Mouse (Mus musculus): ENCODE data around the gene Adgrl1.

Gene Adgrl1

DNA sequence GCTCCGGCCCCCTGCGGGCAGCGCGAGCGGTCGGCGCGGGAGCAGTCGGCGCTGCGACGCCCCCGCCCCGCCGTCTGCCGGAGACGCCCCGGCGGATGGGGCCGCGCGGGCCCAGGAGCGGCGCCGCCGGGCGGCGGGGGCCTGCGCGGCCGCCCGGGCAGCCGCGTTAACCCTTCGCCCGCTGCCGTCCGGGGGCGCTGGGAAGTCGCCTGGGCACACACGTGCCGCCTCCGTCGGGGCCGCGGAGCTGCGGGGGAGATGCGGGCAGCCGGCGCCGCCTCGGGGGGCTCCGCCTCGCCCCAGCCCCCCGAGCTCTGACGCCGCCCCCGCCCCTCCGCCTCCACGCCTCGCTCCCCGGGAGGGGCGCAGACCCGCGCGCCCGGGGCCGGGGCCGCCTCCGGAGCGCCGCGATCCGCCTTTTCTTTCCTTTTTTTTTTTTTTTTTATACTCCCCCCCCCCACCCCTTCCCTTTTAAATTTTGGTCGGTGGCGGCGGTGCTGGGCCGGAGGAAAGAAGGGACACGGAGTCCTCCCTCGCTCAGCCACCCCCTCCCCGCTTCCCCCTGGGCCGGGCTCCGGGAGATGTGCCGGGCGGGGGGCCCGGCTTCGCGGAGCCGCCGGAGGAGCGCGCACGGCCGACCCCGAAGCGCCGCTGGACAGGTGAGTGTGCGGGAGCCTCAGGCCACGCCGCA, 506 bp downstream of the Adgrl1 start:
- in situ Hi-C loops (cut with MboI; ENCODE audit: unreplicated experiment in 2 of 2) = no loop called here

DNA sequence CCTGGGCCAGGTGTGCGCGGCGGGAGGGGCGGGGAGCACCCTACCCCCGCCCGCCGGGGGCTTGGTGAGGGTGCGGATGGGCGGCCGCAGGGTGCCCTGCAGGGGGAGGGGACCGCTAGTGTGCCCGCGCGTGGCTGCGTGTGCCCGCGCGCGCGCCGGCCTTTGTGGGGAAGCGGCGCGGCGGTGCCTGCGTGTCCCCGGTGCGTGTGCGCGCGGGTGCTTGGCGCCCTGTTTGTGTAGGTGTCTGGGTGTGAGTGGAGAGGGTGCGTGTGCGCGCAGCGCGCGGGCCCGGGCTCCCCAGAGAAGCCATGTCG, 1.0 kb downstream of the Adgrl1 start:
- in situ Hi-C loops (cut with MboI; ENCODE audit: unreplicated experiment in 2 of 2) = no loop called here

DNA sequence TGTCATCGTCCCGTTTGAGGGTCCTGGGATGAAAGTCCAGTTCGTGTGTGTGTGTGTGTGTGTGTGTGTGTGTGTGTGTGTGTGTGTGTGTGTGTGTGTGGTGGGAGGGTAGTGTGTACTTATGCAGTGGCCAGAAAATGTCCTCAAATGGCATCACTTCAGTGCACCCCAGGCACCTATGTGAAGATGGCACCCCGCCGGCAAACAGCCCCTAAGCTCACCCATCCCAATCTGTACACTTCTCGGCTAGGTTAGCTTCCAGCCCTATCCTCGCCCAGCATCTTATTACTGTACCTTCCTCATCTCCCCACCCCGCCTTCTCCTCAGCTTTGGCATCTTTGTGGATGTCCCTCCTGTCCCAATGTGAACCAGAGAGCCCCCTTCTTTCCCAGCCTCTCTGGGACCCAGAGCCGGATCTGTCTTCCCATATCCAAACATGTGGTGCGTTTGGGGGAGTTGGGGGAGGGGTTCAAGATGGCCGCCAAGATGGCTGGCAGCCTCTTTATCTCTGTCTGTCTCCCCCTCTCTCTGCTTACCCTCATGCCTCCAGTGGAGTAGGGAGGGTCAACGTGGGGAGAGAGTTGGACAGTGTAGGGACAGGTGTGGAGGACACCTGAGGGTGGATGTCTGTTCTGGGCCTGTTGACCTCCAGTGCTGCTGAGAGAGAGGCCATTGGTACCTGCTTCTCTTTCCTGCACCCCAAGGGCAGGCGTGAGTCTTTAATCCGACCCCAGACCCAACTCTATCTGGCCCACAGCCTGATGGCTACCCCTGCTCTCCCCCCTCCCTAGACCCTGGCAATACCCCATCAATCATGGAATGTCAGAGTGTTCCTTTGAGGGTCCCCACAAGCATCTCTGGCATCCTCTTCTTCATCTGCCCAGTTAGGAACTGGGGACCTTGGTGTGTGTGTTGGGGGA, 1.9 kb downstream of the Adgrl1 start:
- in situ Hi-C loops (cut with MboI; ENCODE audit: unreplicated experiment in 2 of 2) = no loop called here

DNA sequence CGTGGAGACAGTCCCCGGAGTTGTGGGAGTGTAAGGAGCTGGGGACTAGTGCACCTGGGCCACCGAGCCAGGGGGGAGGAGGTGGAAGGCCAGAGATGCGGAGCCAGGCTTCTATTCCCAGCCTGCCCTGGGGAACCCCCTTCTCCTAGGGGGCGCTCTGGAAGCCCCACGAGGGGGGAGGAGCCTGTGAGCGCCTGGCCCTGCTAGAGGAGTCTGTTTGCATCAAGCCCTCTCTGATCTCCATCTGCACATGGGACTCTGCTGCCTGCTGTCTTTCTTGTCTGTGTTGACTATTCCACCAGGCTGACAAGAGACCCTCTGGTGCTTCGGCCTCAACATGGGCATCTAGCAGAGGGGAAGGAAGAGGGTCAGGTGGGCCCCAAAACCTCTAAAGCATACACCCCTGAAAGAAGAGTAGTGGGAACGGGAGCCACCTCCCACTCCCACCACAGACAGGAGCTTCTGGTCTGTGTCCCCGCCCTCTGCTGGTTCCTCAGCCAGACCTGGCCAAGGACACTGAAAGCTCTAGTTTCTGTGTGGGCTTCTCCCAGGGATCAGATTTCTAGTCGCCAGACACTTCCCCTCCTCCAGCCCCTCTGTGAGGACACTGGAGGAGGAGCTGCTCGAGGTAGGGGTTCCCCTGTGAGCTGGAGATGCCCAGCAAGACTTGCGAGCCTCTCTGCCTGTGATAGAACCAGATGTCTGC, 3.2 kb downstream of the Adgrl1 start:
- in situ Hi-C loops (cut with MboI; ENCODE audit: unreplicated experiment in 2 of 2) = no loop called here

DNA sequence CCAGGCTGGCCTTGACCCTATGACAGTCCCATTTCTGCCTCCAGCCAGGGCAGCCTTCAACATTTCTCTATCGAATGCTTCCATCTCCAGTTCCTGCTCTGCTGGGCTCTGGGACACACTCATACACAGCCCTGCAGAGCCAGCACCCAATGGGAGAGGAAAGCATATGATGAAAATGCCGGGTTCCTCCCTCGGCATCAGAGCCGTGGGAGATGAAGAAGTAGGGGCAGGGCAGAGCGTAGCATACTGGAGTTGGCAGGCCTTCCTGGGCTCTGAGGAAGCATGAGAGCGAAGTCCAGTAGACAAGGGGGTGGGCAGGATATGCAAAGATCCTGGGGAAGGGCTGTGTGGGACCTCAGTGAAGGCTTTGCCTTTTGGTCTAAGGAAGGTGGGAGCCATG, 8.7 kb downstream of the Adgrl1 start:
- in situ Hi-C loops (cut with MboI; ENCODE audit: unreplicated experiment in 2 of 2) = no loop called here

DNA sequence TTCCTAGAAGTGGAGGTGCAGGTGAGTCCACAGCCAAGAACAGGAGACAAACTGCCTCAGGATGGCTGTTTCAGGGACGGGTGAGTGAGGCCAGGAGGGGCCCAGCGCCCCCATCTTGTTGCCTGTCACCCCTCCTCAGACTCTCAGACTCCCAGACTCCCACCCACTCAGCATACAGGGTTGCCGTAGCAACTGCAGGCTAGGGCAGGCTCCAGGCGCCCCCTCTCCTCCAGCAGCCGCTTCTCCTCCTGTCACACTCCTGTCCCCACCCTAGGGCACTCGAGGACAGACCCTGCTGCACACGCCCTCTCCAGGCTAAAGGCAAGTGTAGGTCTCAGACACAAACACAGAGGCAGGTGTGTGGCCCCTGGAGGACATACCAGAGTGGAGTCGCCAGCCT, 9.4 kb downstream of the Adgrl1 start:
- in situ Hi-C loops (cut with MboI; ENCODE audit: unreplicated experiment in 2 of 2) = no loop called here

DNA sequence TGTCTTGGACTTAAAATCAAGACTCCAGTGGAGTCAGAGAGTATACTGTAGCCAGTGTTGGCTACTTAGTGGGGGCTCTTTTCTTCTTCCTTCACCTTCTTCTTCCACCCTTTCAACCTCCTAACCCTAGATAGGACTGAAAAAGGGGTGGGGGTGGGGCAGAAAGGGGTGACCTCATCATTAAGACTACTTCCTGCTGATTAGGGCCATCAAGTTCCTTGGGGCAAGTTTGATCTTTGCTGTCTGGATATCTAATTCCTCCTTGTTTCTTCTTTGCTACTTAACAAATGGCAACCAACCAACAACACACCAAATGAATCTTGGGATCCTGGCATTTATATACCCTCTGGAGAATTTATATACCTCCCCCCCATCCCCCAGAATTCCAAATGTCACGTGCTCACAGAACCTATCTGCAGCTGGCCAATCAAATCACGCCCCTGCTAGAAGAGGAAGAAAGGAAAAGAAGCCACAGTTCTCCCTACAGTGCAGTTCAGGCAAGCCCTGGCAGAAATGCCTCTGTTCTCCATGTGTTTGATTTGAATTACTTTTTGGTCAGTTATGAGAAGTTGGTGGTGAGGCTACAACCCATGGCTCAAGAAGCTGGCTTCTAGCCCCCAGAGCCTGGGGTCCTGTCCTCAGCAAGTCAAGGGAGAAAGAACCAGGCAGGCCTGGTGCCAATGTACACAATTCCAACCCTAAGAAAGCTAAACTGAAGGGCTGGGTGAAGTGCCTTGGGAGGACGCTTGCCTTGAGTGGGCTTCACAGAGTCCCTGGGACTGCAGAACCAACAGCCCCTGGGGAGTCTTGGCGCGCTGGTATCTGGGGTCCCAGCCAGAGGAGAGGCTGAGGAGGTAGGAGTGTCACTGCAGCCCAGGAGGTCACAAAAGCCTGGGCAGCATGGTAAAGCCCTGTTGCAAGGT, 12.2 kb downstream of the Adgrl1 start:
- in situ Hi-C loops (cut with MboI; ENCODE audit: unreplicated experiment in 2 of 2) = no loop called here

DNA sequence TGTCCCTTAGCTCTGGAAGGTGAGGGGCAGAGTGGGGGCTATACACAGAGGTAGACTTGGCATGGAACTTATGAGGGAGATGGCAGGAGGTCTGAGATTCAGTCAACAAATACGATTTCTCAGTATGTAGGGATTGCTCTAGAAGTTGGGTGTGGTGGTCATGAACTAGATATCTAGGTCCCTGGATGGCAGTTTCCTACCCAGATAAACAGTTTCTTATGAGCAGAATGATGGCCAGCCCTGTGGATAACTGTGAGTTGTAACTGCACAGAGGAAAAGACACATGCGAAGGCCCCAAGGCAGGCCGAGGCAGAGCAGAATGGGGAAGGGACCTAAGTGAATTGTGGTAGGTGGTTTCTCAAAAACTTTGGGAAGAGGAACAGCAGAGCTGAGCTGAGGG, 14.3 kb downstream of the Adgrl1 start:
- in situ Hi-C loops (cut with MboI; ENCODE audit: unreplicated experiment in 2 of 2) = no loop called here

DNA sequence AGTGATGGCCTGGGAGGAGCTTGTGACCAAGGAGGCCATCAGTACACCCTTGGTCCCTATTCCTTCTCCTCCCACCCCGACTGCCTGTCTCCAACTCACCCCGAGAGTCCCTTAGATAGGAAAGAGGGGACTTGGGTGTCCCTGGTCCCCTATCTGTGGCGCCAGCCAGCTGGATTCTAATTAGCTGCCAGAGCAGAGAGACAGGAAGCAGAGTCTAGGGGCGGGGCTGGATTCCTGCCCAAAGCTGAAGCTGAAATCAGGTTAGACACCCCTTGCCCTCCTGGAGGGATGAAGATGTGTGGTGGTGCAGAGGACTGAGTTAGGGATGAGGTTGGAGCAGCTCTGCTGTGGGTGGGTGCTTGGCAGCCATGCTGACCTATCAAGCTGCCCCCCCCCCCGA, 15.0 kb downstream of the Adgrl1 start:
- in situ Hi-C loops (cut with MboI; ENCODE audit: unreplicated experiment in 2 of 2) = no loop called here

DNA sequence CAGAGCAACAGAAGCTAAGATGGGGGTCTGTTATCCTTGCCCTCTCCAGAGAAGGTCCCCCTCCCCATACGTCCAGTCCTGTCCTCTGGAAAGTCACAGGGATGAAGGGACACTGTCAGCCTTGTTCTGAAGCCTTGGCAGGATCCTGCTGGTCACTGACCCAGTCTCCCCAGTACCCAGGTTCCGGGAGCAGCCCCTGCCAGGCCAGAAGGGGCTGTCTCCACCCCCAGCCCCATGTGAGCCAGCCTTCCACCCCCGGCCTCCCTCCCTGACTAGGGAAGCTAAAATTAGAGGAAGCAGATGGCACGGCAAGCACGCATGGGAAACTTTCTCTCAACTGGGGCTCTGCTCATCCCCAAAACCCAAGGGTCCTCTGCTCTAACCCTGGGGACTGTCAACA, 16.1 kb downstream of the Adgrl1 start:
- in situ Hi-C loops (cut with MboI; ENCODE audit: unreplicated experiment in 2 of 2) = no loop called here

DNA sequence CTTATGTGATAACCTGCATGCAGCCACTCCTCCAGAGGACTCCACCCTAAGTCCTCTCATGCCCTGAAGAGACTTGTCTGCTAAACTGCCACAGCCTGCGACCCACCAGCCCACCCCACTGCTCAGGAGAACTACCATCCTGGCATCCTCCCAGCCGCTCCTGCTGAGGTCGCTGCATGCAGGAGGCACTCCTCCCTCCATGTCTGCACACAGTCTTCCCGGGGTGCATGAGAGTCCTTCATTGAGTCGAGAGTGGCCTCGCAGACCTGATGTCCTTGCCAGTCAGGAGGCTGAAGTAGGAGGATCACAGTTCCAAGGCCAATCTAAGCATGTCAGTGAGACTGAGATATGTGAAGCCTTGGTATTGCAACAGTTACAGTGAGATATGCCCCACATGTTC, 17.7 kb downstream of the Adgrl1 start:
- in situ Hi-C loops (cut with MboI; ENCODE audit: unreplicated experiment in 2 of 2) = no loop called here

DNA sequence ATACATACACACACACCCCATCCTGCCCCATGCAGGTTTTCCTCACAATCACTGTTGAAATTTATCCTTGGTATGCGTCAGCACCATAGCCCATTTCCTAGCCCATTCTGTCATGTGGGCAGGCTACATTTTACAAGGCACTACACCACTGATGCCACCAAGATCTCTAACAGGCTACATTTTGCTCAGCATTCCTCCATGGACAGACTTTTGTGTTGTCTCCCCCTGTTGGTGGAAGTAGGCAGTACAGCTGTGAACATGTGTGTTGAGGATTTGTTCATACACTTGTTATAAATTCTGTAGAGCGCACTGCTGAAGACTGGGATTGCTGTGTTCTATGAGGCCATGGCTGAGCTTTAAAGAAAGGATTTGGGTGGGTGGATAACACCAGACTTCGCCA, 21.7 kb downstream of the Adgrl1 start:
- in situ Hi-C loops (cut with MboI; ENCODE audit: unreplicated experiment in 2 of 2) = no loop called here

DNA sequence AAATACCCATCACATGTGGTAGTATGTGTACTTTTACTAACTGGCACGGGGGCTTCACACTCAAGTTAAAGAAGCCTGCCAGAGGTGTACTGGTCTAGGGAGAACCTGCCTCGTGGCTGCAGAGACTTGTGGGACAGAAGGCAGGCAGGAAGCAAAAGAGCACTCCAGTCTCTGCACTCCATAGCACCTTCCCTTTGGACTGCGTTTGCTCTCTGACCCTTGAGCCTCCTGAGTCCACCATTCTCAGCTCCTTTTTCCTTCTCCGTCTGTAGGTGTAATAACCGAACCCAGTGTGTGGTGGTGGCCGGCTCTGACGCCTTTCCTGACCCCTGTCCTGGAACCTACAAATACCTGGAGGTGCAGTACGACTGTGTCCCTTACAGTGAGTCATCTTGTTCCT, 22.8 kb downstream of the Adgrl1 start:
- in situ Hi-C loops (cut with MboI; ENCODE audit: unreplicated experiment in 2 of 2) = no loop called here

DNA sequence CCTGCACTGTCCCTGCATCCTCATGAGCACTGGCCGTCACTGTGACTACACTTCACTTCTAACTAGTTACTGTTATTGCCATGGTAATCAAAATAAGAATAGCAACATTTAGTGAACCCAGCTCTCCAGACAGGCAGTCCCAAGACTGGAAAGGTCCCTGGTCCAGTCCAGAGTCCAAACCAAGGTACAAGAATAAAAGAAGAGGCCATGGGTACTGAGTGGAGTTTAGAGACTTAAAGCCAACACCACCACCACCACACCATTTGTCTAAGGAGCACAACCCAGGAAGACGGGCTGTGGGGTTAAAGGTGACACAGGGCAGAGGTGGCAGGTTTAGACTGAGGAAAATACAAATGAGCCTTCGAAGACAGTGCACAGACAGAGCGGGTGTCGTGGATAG, 24.7 kb downstream of the Adgrl1 start:
- in situ Hi-C loops (cut with MboI; ENCODE audit: unreplicated experiment in 2 of 2) = no loop called here

DNA sequence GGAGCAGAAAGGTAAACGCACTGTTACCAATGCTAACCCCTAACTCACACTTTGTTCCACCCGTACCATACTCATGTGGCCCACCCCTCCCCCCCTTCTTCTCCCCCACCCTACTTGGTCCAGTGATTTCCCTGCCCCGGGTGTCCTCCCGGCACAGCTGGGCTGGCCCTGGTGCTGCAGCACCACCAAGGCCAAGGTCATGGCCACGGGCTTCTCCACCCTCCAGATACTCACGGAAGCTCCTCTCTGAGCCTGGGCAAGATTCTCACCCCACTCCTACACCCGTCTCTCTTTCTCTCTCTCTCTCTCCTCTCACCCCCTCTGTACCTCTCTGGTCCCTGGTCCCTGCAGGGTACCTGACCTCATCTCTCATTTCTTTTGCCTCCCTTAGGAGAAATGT, 26.4 kb downstream of the Adgrl1 start:
- in situ Hi-C loops (cut with MboI; ENCODE audit: unreplicated experiment in 2 of 2) = no loop called here

DNA sequence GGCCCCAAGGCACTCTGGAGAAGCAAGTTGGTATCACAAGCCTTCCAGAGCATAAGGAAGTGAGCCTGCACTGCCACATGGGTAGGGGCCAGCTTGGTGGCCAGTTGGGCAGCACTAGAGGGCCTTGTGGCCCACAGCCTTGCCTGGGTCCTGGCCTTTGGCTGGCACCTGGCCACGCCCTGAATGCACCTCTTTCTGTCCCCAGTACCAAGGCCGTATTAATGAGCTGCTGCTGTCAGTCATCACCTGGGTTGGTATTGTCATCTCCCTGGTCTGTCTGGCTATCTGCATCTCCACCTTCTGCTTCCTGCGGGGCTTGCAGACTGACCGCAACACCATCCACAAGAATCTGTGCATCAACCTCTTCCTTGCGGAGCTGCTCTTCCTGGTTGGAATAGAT, 34.3 kb downstream of the Adgrl1 start:
- in situ Hi-C loops (cut with MboI; ENCODE audit: unreplicated experiment in 2 of 2) = no loop called here

DNA sequence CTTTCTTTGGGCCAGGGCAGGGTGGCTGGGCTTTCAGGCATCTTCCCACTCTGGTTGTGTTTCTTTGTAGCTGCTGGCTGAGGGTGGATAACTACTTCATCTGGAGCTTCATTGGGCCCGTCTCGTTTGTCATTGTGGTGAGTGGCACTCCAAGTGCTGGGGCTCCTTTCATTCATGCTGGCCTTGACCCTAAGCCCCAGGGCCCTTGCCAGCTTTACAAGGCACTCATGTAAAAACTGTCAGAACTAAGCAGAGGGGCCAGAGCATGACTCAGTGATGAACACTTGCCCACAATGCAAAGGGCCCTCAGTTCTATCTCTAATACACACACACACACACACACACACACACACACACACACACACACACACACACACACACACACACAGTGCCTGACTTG, 35.1 kb downstream of the Adgrl1 start:
- in situ Hi-C loops (cut with MboI; ENCODE audit: unreplicated experiment in 2 of 2) = no loop called here

DNA sequence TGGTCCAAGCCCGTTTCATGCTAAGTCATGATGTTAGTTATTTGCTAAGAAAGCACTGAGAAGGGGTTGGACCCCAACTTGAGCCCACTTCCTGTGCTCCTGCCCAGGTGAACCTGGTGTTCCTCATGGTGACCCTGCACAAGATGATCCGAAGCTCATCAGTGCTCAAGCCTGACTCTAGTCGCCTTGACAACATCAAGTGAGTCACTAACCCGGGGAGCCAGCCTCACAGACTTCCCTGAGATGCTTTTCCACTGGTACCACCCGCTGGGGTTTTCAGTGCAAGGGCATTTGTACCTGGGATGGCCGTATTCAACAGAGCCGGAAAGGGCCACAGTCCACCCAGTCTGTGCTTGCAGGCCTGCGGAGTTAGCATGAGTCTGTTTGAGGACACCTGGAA, 35.5 kb downstream of the Adgrl1 start:
- in situ Hi-C loops (cut with MboI; ENCODE audit: unreplicated experiment in 2 of 2) = no loop called here

DNA sequence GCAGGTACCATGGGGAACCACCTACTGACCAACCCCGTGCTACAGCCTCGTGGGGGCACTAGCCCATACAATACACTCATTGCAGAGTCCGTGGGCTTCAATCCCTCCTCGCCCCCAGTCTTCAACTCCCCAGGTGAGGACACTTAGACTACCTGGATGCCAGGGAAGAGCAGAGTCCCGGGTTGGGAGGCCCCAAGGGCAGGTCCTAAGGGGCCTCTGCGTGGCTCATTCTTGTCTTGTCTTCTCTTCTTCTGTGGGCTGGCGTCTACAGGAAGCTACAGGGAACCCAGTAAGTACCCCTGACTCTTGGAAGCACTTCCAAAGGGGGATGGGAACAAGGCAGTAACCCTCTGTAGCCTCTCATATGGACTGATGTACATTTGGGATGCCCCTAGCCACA, 37.7 kb downstream of the Adgrl1 start:
- in situ Hi-C loops (cut with MboI; ENCODE audit: unreplicated experiment in 2 of 2) = no loop called here

DNA sequence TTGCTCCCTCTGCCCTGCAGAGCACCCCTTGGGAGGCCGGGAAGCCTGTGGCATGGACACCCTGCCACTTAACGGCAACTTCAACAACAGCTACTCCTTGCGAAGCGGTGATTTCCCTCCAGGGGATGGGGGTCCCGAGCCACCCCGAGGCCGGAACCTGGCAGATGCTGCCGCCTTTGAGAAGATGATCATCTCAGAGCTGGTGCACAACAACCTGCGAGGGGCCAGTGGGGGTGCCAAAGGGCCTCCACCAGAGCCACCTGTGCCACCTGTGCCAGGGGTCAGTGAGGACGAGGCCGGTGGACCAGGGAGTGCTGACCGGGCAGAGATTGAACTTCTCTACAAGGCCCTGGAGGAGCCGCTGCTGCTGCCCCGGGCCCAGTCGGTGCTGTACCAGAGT, 38.4 kb downstream of the Adgrl1 start:
- in situ Hi-C loops (cut with MboI; ENCODE audit: unreplicated experiment in 2 of 2) = no loop called here

Measured in v-Abl transformed pro-B cells (cell line).